Mouse (Mus musculus) heart, postnatal 0 days (tissue): ENCODE measurements around the gene Gm21119.
"Not testable (repeated sequence)": the region's sequence is repeated elsewhere in the genome, so short reads cannot be mapped to it uniquely, and the experiment has no call there.

Experiments used
- CTCF ChIP-seq: IDR thresholded peaks from 2 replicates; pipeline ENCODE4 v1.5.1; 2016; ENCODE audit warnings: antibody characterized with exemption, control low read depth, low read depth
- EP300 ChIP-seq: IDR thresholded peaks from 2 replicates; pipeline ENCODE4 v1.6.1; 2016; ENCODE audit warnings: antibody characterized with exemption, low read depth

- TF ChIP-seq CTCF, EP300: not testable (repeated sequence)
Observed at GRCm38 (mm10) chr8:20589178-20589539, 25.6 kb upstream of the Gm21119 start.
